Mouse (Mus musculus) spleen, postnatal 36 days (tissue): ENCODE measurements around the gene Endod1.
A peak's percentile ranks its signal among the peaks of the same experiment; 100 is the strongest.
"Not testable (repeated sequence)": the region's sequence is repeated elsewhere in the genome, so short reads cannot be mapped to it uniquely, and the experiment has no call there.

ENCODE experiments used
- DNase-seq, 2 experiments: peaks; one replicate each; pipeline ENCODE4 v3.0.0; 2022; ENCODE audit warnings: low spot score in 2 of 2, mixed read lengths in 1 of 2

Gene Endod1

DNA sequence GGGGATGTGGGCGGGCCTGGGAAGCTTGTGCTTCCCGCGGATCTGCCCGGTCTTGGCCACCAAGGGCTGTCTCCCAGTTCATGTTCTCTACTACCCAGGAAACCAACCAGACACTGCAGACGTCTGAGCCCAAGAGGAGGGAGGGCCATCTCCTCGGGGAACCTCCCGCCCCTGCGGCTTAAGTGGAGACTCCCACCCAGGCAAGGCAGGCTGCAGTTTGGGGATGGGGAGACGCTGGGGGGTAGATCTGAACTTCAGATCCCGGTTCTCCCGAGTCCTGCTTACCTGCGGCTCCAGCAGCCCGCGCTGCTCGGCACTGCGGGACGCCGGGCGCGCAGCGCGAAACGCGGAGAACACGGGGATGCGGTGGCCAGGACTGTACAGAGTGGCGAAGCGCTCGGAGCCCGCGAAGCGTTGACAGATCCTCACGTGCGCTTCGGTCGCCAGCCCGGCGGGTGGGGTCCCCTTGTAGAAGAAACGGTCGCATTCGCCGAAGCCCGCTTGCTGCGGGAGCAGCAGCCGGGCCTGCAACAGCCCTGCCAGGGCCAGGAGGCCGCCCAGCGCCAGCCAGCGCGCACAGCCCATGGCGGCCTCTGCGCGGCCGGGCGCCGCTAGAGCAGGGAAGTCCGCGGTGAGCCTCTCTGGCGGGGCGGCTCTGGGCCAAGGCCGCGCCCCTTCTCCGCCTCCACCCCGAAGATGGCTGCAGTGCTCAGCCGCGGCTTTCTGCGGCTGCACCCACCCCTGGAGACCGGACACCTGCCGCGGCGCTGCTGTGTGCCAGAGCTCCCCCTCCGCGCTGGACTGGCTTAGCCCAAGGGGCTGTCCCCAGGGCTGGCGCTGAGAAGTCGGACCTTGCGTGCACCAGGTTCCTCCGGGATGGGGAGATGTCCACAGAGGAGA lies 671 bp downstream of the Endod1 start:
- DNase-seq, result peak; percentile 86 to 88

DNA sequence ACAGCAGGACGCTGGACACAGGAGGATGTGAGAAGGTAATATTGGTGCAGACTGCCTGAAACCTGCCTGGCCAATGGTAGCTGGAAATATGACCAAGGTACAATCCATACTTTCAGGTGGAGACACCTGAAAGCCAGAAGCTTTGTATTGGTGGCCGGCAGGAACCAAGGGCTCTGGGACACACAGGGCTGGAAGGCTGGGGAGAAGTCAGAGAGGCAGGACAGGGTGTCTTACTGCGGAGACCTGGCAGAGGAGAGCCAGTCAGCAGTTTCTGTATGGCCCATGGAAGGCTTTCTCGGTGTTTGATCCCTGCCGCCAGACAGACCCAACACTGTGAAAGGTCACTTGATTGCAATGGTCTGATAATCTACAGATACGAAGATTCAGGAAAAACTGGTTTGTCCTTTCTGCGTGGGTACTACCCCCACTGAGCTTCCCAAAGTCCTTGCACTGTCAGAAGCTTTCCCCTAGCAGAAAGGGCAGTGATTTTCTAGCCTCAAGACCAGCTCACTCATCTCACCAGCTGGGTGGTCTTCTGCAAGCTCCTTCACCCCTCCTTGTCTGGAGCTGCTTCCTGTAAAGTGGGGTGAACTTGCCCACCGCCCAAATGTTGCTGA lies 1.4 kb downstream of the Endod1 start:
- DNase-seq, result no peak

DNA sequence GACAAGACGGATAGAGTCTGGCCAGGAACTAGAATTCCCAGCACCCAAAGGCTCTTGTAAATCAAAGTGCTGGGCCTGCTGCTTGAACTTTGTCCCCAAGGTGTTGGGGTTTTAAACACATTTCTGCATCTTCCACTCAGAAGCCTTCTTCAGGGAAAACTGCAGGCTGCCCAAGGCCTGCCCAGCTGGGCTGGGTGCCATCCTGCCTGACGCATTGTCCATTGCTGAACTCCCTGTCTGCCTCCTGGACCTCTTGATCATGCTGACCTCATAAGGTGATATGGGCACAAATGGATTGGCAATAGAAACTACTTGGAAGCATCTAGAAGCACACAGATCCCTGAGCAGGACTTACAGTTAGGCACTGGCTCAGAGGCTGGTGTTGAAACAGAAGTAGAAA lies 3.2 kb downstream of the Endod1 start:
- DNase-seq, result no peak

DNA sequence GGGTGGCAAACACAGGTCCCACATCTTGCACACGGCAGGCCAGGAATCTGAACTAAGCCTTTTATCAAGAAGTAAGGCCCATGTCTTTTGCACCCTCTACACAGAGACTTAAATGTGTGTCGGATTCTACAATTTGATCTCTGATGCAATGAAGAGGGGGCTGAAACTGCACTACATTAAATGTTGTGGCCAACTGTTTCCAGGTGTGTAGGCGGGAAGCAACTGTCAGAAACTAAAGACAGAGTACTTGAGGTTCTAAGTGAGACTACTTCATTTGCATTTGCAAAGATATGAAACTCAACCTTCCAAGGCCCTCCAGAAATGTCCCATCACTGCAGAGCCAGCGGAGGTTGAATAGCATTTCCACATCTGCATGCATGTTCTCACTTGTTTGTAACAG lies 5.2 kb downstream of the Endod1 start:
- DNase-seq, result no peak

DNA sequence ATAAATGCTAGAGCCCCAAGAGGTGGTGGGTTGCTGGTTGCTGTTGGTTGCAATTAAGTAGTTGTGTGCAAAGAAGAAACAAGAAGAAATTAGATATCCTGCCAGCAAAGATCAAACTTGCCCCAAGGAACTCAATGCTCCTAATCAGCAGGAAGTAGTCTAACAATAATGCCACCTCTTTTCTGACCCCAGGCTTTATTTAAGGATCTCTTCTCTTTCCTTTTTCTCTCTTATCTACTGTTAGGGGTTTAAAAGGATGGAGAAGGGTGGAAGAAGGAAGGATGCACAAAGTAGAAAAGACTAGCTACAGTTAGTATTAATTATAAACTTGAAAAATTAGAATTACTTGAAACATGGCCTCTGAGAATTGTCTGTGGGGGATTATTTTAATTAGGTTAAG lies 8.9 kb downstream of the Endod1 start:
- no peak for DNase-seq

DNA sequence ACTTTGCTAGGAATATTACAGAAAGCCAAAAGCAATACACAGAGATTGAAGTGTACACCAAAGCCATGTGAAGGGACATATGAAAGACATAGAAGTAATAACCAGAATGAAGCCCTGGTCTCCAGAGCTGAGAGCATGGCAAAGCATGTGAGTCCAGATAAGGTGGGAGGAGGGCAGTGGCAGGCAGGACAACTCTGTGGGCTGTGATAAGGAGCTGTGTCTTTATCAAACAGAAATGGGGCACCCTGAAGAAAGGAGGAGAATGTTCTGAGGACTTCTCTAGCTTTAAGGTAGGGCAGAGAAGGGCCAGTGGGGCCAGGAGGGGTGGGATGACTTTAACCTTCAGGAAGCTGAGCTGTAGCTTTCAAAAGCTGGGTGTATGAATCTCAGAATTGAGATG lies 12.0 kb downstream of the Endod1 start:
- DNase-seq, result peak; percentile 56 to 70

DNA sequence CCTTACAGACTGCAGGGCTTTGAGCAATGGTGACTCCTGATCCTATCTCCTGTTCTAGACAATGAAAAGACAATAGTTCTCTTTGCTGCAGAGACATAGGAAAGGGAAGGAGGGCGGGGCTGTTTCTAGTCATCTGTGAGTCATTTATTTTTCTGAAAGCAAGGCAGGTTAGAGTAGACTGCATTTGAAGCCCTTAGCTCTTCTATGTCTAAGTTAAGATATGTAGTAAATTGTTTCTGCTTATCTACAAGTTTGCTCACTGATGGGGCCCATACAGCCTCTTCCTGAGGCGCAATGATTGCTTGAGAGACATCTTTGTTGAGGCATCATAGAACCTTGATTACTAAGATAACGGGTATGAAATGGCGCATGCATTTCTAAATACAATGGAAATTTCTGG lies 13.5 kb downstream of the Endod1 start:
- DNase-seq, result no peak

DNA sequence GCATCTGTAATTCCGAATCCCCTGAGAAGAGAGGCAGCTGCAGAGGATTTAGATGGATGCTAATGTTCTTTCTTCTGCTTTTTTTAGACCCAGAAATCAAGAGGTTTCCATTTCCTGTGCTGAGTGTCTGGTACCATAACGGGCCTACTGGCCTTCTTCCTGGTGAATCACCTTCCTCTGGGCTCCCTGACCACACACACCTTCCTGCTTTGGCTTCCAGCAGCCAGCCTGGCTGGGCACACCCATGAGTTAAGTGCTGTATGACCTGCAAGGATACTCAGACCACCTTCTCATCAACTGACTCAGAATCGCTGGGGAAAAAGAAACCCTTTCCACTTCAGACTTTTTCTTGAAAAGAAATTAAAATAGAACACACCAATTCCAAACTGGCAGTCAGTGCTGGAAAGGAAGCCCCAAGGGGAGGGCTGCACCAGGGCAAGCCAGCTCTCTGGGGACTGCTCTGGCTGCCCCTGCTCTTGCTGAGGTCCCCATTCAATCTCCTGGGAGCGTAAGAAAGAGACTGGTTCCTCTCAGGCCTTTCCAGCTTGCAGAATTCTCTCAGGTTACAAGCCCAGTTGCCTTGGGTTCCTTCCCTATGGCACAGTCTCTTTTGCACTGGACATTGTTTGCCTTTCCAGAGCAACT lies 15.7 kb downstream of the Endod1 start:
- peak; percentile 22 to 25 for DNase-seq

DNA sequence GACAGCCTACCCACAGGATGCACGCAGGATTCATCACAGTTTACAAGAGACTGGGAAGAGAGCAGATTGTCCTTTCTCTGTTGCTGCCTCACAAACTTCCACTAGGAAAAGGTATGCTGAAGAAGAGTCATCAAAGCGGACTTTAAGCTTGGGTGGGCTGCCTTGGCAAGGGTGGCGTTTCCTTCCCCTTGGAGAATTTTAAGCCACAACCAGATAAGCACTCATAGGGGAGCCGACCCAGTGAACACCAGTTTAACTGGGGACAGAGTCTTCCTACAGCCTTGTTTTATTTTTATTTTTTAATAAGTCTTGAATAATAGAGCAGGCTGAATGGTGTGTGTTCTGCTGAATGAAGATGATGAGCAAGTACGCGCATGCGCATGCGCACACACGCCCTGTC lies 16.6 kb downstream of the Endod1 start:
- DNase-seq, result no peak

DNA sequence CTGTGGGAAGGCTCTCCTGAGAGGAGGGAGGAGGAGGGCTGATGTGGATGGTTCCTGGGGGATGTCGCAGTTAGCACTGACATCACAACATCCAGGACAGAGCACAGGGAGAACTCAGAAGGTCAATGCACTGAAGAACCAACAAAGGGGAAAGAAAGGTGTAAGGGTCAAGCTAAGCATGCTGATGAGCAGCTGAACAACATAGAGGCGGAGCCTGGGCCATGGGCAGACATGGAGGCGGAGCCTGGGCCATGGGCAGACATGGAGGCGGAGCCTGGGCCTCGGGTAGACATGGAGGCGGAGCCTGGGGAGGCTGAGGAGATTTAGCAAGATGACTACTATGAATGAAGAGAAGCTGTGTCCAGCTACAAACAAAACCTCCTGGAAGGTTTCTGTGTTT lies 17.8 kb downstream of the Endod1 start:
- DNase-seq, result peak; percentile 48 to 53

DNA sequence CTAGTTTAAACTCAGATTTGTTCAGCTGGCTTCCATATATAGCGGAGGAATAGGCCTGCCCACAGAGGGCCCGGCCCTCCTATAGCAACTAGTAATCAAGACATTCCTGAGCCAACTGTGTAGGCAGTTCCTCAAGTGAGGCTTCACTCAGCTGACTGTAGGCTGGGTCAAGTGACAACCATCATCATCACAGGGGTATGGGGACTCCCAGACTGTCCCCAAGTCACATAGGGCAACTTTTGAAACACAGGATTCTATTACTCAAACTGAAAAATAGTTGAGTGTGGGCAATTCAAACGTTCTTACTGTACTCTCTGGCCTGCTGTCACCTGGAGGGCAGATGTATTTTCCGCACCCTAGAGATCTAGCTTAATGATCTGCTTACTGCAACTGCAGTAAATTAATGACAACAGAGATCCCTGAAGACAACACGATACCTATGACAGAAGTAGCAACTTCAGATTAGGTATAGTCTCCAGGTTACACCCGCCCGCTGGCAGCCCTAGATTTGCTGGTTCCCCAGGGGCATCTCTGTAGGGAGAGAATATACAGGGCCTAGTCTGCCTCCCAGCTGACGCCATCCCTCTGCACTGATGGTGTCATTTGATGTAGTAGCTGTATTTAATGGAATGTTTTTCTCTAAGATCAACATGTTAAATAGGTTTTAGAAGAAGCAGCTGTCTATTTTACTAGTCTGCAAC lies 19.1 kb downstream of the Endod1 start:
- no peak for DNase-seq

DNA sequence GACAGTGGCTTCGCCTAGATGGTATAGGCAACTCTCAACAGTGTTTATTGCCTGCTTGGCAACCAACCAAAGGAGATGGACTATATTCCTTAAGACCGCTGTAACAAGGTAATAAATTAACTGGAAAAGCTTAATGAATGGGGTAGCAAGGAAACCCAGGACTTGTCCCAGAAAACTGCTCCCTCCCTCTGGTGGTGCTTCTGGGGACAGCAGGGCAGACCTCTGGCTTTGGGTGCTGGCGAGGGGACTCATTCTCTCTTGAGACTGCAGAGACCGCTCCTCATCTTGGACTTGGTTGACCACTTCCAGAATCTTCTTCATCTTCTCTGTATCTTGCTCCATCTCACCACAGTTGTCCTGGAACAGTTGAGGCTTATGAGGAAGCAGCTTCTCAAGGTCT lies 24.3 kb downstream of the Endod1 start:
- no peak for DNase-seq

DNA sequence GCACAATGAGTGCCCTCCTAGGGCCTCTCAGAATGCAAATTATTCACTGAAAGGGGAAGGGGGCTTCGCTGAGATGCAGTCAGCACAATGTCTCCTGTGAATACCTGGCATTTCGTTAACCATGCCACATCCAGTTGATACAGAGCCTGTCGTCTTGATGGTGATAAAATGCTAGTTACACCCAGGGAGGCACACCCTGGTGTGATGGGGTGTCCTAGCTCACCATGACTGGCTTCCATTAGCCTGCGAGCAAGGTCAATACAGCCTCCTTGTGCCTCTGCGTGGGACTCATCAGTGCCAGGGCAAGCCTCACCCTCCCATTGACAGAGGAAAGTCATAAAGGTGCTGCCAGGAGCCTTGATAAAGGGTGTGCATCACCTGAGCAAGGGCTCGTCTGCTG lies 26.5 kb downstream of the Endod1 start:
- no peak for DNase-seq

DNA sequence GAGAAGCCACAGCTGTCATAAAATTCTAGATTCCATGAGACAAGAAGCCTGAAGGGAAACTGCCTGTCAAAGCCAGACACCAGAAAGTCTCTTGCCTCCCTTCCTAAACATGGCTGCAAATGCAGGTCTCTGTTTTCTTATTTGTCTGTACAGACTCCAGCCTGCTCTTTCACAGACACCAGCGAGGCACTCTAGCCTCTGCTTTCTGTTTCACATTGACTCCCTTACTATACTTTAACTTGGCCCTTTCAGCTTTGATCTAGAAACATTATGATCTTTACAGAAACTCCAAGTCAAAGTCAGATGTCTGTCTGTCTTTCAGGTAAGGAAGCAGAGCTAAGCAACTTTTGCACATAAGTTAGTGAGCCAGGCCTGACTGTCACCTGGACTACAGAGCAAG lies 29.0 kb downstream of the Endod1 start:
- no peak for DNase-seq

DNA sequence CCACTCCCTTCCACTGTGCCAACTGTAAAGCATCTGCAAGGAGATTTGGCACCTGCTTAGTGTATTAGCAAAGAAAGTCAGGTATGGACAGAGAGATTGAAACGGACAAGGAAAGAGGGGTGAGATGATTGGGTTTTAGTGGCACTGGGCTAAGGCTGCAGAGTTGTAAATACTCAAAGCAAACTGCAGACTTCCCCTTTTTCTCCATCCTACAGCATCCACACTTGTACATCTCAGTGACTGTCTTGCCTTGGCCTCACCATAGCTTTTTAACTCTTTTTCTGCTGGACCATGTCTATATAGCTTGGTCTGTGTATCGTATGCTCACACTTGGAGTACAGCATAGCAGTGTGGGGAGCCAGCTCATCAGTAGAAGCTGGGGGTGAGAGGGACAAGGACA lies 30.5 kb downstream of the Endod1 start:
- no peak for DNase-seq

DNA sequence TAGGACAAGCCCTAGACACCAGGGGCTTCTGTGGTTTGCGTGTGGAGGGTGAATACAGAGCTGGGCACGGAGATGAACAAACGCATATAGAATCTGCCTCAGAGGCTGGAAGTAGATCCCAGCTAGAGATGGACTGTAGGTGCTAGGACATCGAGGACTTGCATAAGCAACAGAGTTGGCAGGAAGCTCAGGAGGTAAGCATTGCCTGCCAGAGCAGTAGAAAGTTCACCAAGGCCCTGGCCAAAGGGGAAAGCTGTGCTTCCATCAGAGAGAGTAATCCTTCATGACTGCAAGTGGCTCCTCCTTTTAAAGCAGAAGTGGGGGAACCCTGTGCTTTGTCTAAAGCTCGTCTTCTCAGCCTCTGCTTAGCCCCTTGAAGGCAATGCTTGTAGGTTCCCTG lies 31.9 kb downstream of the Endod1 start:
- DNase-seq, result no peak

DNA sequence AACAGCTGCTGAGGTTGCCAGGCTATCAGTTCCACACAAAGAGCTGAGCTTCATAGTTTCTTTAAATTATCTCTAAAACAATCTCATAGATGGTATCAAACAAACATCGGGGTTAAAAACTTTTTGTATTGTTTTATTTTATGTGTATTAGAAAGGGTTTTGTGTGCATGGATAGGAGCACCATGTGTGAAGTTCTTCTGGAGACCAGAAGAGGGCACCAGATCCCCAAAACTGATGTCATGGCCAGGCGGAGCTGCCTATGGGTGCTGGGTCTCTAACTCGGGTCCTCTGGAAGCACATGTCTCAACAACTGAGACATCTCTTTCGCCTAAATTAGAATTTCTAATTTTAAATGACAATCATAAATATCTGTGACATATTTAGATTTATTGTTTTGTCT lies 32.9 kb downstream of the Endod1 start:
- DNase-seq, result peak; percentile 24 to 27

DNA sequence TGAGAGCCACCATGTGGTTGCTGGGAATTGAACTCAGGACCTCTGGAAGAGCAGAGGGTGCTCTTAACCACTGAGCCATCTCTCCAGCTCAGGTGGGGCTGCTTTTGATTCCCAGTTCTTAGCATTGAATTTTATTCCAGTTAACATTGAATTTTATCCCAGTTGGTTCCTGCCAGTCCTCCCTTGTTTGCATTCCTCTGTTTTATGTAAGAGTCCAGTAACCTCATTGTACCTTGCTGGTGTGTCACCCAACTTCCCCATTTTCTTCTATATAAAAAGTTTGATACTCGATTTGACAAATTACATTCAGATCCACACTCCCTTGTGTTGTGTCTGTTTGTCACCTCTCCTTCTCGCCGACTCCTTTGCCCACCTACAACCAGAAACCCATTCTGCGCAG lies 35.4 kb downstream of the Endod1 start:
- not testable (repeated sequence) for DNase-seq

DNA sequence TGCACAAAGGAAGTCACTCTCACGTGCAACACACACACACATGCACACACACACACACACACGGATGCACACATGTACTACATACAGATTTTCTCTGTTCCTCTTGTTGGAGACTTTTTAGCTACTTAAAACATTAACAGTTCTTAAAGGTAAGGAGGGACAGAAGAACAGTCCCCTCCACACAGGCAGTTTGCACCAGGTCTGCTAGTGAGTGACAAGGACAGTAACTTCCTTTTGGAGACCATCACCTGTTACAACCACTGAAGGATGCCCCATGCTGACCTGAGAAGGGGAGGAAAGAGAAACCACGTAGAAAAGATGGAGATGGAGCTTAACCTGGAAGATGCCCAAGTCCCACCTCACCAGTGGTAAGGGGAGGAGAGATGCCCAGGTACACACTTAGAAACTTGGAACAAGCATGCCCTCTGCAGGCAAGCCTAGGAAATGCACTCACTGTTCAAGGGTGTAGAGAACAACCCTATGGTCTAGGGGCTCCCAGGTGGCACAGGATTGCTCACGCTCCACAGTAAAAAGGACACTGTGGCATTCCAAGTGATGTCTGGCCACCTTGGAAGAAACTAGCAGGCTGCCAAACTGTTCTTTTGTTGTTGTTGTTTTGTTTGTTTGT lies 39.2 kb downstream of the Endod1 start:
- peak; percentile 59 to 67 for DNase-seq

DNA sequence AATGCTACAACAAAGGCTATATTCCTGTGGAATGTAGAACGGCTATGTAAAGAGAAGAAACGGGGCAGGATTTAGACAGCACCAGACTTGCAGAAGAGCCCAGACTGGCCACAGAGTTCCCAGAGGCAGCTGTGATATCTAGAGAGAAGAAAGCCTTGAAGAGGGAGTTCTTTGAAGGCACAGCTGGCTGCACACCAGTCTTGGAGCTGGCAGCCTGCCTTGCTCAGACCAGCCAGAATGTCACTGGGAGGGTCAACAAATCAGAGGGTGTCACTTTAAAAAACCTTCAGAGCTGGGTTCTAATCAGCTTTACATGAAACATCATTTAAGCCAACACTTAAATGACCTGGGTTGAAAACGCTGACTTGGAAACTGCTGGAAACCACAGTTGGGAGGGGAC lies 42.6 kb downstream of the Endod1 start:
- DNase-seq, result no peak

DNA sequence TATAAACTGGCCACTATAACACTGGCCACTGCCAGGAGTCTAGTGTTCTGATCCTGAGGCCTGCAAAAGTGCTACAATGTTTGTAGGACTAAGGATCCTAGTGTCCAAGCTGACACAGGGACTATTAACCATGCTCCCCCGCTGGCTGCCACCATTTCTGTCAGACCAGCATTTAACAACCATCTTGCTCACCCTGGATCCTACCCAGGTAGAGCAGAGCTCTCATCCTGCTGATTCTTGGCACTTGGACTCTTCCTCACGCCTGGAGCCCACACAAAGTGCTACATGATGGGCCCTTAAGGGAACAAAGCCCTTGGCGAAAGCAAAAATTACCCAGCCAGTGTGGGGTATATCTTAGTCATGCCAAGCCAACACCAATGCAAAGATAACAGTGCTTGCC lies 44.4 kb downstream of the Endod1 start:
- no peak for DNase-seq

DNA sequence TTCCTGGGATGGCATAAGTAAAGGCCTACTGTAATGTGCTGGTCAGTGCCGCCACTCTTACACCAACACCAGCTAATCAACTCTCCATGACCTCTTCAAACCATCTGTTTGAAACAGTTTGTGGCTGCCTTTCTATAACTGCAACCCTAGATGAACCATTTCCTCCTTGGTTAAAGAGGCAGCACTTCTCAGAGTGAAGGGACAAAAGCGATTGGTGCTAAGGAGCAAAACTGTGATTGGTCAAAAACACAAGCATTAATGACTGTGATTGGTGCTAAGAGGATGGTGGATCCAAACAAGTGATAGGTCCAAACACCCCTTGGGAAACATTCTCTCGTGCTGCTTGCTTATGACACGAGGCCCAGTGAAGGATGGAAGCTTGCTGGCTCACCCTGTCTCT lies 45.5 kb downstream of the Endod1 start:
- DNase-seq, result no peak
